Mouse (Mus musculus): ENCODE results near the gene Cryba2. TPM values are rescaled to one million over a fixed set of nuclear protein-coding genes. Genes with fewer than 3 reads are reported as not detected.

Cryba2 gene
- polyA plus RNA-seq, 1 experiment from 2014 or later: not detected

DNA sequence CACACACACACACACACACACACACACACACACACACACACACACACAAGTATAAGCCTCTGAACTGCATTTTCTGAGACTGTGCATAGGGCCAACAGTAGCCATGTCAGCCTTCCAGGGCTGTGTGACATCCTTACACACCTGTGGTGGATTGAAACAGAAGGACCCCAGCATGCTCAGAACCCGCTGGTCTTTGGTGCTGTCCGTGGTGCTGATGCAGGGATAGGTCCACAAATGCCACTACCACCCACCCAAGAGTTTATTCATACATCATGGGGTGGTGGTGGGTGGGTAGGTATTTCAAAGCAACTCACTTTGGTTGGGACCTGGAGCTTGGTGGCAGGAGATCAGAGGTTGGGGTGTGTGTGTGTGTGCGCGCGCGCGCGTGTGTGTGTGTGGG lies 1.4 kb downstream of the Cryba2 start:
- Histone ChIP-seq H3K4me3 (ENCODE audit: low read depth, low read length) (no peak overlapping the region), H3K36me3 (ENCODE audit: control insufficient read depth, insufficient read depth, low read length) (no peaks in the 10 kb centered on the region), H3K9me3 (ENCODE audit: control insufficient read depth, low read length) (no peaks in the 10 kb centered on the region), H3K4me2 (no peak overlapping the region), H3K4me1 (replicated peaks; ENCODE audit: control insufficient read depth, insufficient read depth, low read length) (no peaks in the 10 kb centered on the region), H3K27me3 (replicated peaks; ENCODE audit: control insufficient read depth, insufficient read depth, low read length) (peaks cover 81% of the 10 kb centered on the region), H3K9ac (ENCODE audit: low read depth, low read length) (no peak overlapping the region), H3K27ac (ENCODE audit: low read depth, low read length) (no peak overlapping the region)
- DNase-seq (ENCODE audit: low spot score) (no peak), ATAC-seq (replicated peaks; ENCODE audit: low FRiP score) (no peak)
- 0% methylated on average over 2 of the region's 8 CpGs for WGBS

- no peak within 1 kb of the TSS for H3K27ac ChIP-seq (ENCODE audit: low read depth, low read length)
- ATAC-seq (replicated peaks; ENCODE audit: low FRiP score) (no peak), DNase-seq (ENCODE audit: low spot score) (no peak)
- H3K36me3 ChIP-seq (ENCODE audit: control insufficient read depth, insufficient read depth, low read length): no peaks in the 10 kb centered on the region
- peak within 1 kb of the TSS; percentile 30 for H3K4me3 ChIP-seq (ENCODE audit: low read depth, low read length)
- H3K4me1 ChIP-seq (replicated peaks; ENCODE audit: control insufficient read depth, insufficient read depth, low read length): peaks cover 9% of the 10 kb centered on the region; the same call in 1 of the 2 replicates
- peaks cover 87% of the 10 kb centered on the region for H3K27me3 ChIP-seq (replicated peaks; ENCODE audit: control insufficient read depth, insufficient read depth, low read length)
- no peak within 1 kb of the TSS for H3K9ac ChIP-seq (ENCODE audit: low read depth, low read length)
- peak within 1 kb of the TSS; percentile 53 for H3K4me2 ChIP-seq
- WGBS: under 1% methylated on average over 43 of the region's 43 CpGs
- H3K9me3 ChIP-seq (ENCODE audit: control insufficient read depth, low read length): no peaks in the 10 kb centered on the region
Measured at GRCm38 (mm10) chr1:74885369-74886042, 7.4 kb downstream of the Cryba2 start, which contains the start of gene Fev. Gene Fev (minus strand): TSS chr1:74885419.

DNA sequence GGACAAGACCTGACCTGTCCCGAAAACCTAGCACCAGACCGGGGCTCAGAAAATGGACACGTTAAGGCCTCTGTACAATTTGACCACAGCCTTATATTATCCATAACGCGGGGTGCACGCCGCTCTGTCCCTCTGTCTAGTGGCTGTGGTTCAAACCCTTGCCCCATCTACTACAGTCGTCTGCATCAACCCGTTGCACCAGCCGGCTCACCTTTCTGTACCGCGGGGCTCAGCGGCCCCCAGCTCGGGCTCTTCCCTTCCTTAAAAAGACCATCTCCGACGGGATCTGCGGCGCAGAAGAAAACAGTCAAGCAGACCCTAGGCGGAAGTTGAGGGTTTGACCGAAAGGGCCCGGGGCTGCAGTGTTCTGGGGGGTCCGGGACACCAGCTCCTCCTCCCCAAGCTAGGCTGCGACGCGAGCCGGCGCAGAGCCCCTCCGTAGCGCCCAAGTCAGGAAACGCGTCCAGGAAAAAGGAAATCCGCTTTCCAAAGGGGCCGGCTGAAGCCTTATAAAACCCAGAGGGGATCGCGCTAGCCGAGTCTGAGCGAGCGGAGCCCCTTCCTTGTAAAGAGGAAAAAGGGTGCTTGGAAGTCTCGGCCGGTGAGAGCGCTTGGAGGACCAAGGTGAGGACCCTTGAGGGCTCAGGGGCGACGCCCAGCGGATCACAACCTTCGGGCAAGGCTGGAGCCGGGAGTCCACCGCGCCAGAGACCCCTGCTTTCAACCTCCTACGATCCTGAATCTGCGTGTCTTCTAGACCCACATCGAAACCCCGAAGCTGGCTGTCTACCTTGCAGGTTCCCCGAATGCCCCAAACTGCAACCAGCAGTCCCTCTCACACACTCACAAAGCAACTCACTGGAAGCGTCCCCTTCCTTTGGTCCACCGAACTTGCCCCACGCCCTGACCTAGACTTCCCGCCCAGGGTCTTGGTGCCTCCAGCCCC lies 8.5 kb downstream of the Cryba2 start:
- Histone ChIP-seq H3K36me3 (ENCODE audit: control insufficient read depth, insufficient read depth, low read length) (no peaks in the 10 kb centered on the region), H3K9ac (ENCODE audit: low read depth, low read length) (no peak overlapping the region), H3K4me2 (peak overlapping the region; percentile 53), H3K27me3 (replicated peaks; ENCODE audit: control insufficient read depth, insufficient read depth, low read length) (peaks cover 79% of the 10 kb centered on the region), H3K9me3 (ENCODE audit: control insufficient read depth, low read length) (no peaks in the 10 kb centered on the region), H3K27ac (ENCODE audit: low read depth, low read length) (no peak overlapping the region), H3K4me3 (ENCODE audit: low read depth, low read length) (peak overlapping the region; percentile 30), H3K4me1 (replicated peaks; ENCODE audit: control insufficient read depth, insufficient read depth, low read length) (peaks cover 9% of the 10 kb centered on the region; the same call in 1 of the 2 replicates)
- WGBS: 1% methylated on average over 57 of the region's 57 CpGs
- DNase-seq (ENCODE audit: low spot score): no peak
- ATAC-seq (replicated peaks; ENCODE audit: low FRiP score): no peak

DNA sequence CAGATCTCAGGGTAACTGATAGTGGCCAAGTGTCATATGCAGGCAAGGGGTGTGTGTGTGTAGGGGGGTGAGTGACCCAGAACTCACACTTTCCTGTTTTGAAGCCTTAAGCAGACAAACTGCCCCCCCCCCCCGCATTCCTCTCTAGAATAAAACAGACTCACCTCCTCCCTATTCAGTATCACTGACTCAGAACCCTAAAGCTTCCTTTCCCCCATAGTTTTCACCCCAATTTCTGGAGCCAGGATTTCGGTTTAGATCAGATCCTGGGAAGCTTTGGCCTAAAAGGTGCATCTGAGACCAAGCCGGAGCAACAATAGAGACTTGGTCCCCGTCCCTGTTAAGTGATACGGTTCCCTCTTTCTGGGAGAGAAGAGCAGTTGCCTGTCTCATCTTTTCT lies 9.5 kb downstream of the Cryba2 start:
- Histone ChIP-seq H3K36me3 (ENCODE audit: control insufficient read depth, insufficient read depth, low read length) (no peaks in the 10 kb centered on the region), H3K27me3 (replicated peaks; ENCODE audit: control insufficient read depth, insufficient read depth, low read length) (peaks cover 85% of the 10 kb centered on the region), H3K9ac (ENCODE audit: low read depth, low read length) (no peak overlapping the region), H3K9me3 (ENCODE audit: control insufficient read depth, low read length) (no peaks in the 10 kb centered on the region), H3K4me1 (replicated peaks; ENCODE audit: control insufficient read depth, insufficient read depth, low read length) (peaks cover 9% of the 10 kb centered on the region; the same call in 1 of the 2 replicates), H3K4me2 (no peak overlapping the region), H3K27ac (ENCODE audit: low read depth, low read length) (no peak overlapping the region), H3K4me3 (ENCODE audit: low read depth, low read length) (no peak overlapping the region)
- no peak for DNase-seq (ENCODE audit: low spot score)
- no peak for ATAC-seq (replicated peaks; ENCODE audit: low FRiP score)
- WGBS: 6% methylated on average over 5 of the region's 5 CpGs

- Histone ChIP-seq H3K4me1 (replicated peaks; ENCODE audit: control insufficient read depth, insufficient read depth, low read length) (peaks cover 9% of the 10 kb centered on the region; the same call in 1 of the 2 replicates), H3K27ac (ENCODE audit: low read depth, low read length) (no peak overlapping the region), H3K4me2 (peak overlapping the region; percentile 56), H3K9ac (ENCODE audit: low read depth, low read length) (no peak overlapping the region), H3K4me3 (ENCODE audit: low read depth, low read length) (peak overlapping the region; percentile 28; the same call in 1 of the 2 replicates), H3K27me3 (replicated peaks; ENCODE audit: control insufficient read depth, insufficient read depth, low read length) (peaks cover 85% of the 10 kb centered on the region), H3K36me3 (ENCODE audit: control insufficient read depth, insufficient read depth, low read length) (no peaks in the 10 kb centered on the region), H3K9me3 (ENCODE audit: control insufficient read depth, low read length) (no peaks in the 10 kb centered on the region)
- ATAC-seq (replicated peaks; ENCODE audit: low FRiP score) (no peak), DNase-seq (ENCODE audit: low spot score) (no peak)
- WGBS: 4% methylated on average over 8 of the region's 8 CpGs
Measured at GRCm38 (mm10) chr1:74882828-74883227, 10.1 kb downstream of the Cryba2 start.

- 2% methylated on average over 74 of the region's 74 CpGs for WGBS
- Histone ChIP-seq H3K9ac (ENCODE audit: low read depth, low read length) (no peak overlapping the region), H3K27me3 (replicated peaks; ENCODE audit: control insufficient read depth, insufficient read depth, low read length) (peaks cover 81% of the 10 kb centered on the region), H3K36me3 (ENCODE audit: control insufficient read depth, insufficient read depth, low read length) (no peaks in the 10 kb centered on the region), H3K9me3 (ENCODE audit: control insufficient read depth, low read length) (no peaks in the 10 kb centered on the region), H3K4me3 (ENCODE audit: low read depth, low read length) (peak overlapping the region; percentile 28), H3K4me2 (peak overlapping the region; percentile 56), H3K27ac (ENCODE audit: low read depth, low read length) (no peak overlapping the region), H3K4me1 (replicated peaks; ENCODE audit: control insufficient read depth, insufficient read depth, low read length) (peaks cover 9% of the 10 kb centered on the region; the same call in 1 of the 2 replicates)
- ATAC-seq (replicated peaks; ENCODE audit: low FRiP score) (no peak), DNase-seq (ENCODE audit: low spot score) (no peak)
Measured at GRCm38 (mm10) chr1:74882055-74882734, 10.7 kb downstream of the Cryba2 start.

DNA sequence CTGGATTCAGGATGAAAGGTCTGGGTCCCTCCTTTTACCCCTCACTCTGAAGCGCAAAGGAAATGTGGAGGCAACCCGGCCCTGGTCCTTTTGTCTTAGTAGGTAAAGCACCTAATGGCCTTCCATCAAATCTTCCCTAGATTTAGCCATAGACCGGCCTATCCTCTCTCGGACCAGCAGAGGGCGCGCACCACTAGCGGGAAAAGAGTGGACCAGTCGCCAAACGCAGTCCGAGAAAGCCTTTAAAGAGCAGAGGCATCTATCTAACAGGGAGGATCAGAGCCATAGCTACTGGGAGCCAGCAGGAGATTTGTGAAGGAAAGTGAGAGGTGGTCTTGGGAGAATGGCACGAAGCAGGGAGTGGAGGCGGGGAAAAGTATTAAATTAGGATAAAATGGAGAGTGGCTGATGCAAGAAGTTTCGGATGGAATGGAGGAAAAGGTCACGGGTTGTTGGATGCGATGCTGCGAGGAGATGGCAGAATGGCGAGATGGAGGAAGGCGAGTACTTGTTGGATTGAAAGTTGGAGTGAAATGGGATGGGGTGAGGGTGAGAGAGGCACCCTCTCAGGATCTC lies 12.1 kb downstream of the Cryba2 start:
- peaks cover 9% of the 10 kb centered on the region; the same call in 1 of the 2 replicates for H3K4me1 ChIP-seq (replicated peaks; ENCODE audit: control insufficient read depth, insufficient read depth, low read length)
- DNase-seq (ENCODE audit: low spot score) (no peak), ATAC-seq (replicated peaks; ENCODE audit: low FRiP score) (no peak)
- no peak overlapping the region for H3K4me3 ChIP-seq (ENCODE audit: low read depth, low read length)
- no peaks in the 10 kb centered on the region for H3K36me3 ChIP-seq (ENCODE audit: control insufficient read depth, insufficient read depth, low read length)
- H3K27ac ChIP-seq (ENCODE audit: low read depth, low read length): no peak overlapping the region
- no peak overlapping the region for H3K4me2 ChIP-seq
- H3K9me3 ChIP-seq (ENCODE audit: control insufficient read depth, low read length): no peaks in the 10 kb centered on the region
- H3K9ac ChIP-seq (ENCODE audit: low read depth, low read length): no peak overlapping the region
- H3K27me3 ChIP-seq (replicated peaks; ENCODE audit: control insufficient read depth, insufficient read depth, low read length): peaks cover 69% of the 10 kb centered on the region
- 5% methylated on average over 18 of the region's 18 CpGs for WGBS

- H3K4me2 ChIP-seq: no peak overlapping the region
- H3K9ac ChIP-seq (ENCODE audit: low read depth, low read length): no peak overlapping the region
- peaks cover 3% of the 10 kb centered on the region; the same call in 1 of the 2 replicates for H3K4me1 ChIP-seq (replicated peaks; ENCODE audit: control insufficient read depth, insufficient read depth, low read length)
- no peaks in the 10 kb centered on the region for H3K36me3 ChIP-seq (ENCODE audit: control insufficient read depth, insufficient read depth, low read length)
- peaks cover 32% of the 10 kb centered on the region for H3K27me3 ChIP-seq (replicated peaks; ENCODE audit: control insufficient read depth, insufficient read depth, low read length)
- ATAC-seq (replicated peaks; ENCODE audit: low FRiP score): no peak
- H3K9me3 ChIP-seq (ENCODE audit: control insufficient read depth, low read length): no peaks in the 10 kb centered on the region
- no peak overlapping the region for H3K4me3 ChIP-seq (ENCODE audit: low read depth, low read length)
- DNase-seq (ENCODE audit: low spot score): no peak
- H3K27ac ChIP-seq (ENCODE audit: low read depth, low read length): no peak overlapping the region
- WGBS: 41% methylated on average over 3 of the region's 3 CpGs
Measured at GRCm38 (mm10) chr1:74877199-74877598, 15.7 kb downstream of the Cryba2 start.
